Mouse (Mus musculus): ENCODE results near the gene Tfr2.
"Not testable (repeated sequence)": the region's sequence is repeated elsewhere in the genome, so short reads cannot be mapped to it uniquely, and the experiment has no call there.

Gene Tfr2

DNA sequence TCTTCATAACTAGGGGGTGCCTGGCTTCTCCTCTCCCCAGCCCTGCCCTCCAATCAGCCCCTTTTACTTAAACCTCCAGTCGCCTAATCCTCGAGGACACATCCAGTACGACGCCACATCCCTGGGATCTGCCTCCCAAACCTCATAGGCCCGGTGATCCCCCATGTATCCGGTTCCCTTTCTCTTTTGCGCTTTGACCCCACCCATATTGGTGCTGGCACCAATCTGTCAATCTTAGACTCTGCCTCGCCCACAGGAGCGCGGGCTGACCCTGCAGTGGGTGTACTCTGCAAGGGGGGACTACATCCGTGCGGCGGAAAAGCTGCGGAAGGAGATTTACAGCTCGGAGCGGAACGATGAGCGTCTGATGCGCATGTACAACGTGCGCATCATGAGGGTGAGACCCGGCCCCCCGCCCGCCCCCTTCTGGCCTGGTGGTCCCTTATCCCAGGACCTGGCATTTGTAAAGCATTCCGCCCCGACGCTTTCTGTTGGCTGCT, 14.1 kb downstream of the Tfr2 start:
- no peak for DNase-seq (ENCODE audit: low spot score in 2 of 2)

DNA sequence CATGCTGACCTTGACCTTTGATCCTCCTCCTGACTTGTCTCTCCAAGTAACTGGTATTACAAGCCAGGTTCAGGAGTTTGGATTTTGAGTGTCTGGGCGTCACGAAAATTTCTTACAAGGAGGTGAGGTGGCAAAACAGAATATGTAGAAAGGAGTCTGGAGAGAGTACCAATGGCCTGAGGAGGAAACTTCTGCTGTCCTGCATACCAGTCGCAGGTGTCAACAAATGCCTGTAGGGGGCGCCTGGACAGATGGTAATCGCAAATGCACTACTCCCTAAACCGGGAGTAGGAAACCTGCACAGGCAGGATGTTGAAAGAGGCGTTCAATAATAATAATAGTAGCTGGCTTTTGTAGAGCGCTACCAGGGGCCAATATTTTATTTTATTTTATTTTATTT, 15.3 kb downstream of the Tfr2 start:
- peak; percentile 52 to 65 for DNase-seq (ENCODE audit: low spot score in 2 of 2)

DNA sequence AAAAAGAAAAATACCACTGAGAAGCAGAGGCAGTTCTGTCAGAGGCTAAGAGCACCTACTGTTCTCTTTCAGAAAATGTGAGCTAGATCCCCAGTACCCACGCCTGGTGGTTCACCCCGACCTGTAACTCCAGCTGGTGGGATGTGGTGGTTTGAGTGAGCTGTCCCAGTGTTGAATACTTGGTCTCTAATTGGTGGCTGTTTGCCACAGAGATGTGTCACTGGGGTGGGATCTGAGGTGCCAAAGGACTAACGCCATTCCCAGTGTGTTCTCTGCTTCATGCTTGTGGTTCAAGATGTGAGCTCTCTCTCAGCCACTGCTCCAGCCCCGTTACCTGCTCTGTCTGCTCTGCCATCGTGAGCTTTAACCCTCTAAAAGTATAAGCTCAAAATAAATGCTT, 20.9 kb downstream of the Tfr2 start:
- no peak for DNase-seq (ENCODE audit: low spot score in 2 of 2)

DNA sequence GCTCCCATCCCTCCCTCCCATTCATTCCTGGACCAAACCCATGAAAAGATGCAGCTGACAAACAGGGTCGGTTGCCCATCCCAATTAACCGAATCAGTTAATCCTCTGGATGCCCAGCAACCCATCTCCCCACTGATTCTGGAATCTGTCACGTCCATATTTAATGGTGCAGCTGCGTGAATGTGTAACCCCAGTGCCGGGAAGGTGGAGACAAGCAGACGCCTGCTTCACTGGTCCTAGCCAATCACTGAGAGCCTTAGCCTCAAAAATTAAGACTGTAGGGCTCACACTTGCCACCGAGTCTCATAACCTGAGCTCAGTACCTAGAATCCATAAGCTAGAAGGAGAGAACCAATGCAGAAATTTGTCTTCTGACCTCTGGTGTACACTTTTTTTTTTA, 26.3 kb downstream of the Tfr2 start:
- DNase-seq (ENCODE audit: low spot score in 2 of 2): no peak

DNA sequence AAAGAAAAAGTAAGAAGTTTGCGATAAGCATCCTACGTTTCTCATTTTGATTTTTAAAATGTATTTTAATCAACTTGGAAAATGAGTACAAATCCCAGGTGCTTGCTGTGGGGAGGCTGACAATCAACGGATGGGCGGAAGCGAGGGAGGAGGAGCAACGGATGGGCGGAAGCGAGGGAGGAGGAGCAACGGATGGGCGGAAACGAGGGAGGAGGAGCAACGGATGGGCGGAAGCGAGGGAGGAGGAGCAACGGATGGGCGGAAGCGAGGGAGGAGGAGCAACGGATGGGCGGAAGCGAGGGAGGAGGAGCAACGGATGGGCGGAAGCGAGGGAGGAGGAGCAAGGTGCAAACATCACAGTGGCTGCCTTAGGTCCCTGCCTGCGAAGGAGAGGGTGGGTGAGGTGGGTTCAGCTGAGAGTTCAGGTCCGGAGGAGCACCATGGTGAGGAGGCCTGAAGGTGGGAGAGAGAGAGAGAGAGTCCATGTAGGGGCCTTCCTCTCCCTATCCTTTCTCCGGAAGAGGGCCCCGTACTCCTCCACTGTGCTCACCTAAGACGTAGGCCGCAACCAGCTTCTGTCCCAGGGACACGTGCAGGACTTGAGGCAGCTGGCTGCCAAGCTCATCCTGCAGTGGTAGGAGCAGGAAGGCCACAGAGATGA, 27.1 kb downstream of the Tfr2 start:
- no peak for DNase-seq (ENCODE audit: low spot score in 2 of 2)

DNA sequence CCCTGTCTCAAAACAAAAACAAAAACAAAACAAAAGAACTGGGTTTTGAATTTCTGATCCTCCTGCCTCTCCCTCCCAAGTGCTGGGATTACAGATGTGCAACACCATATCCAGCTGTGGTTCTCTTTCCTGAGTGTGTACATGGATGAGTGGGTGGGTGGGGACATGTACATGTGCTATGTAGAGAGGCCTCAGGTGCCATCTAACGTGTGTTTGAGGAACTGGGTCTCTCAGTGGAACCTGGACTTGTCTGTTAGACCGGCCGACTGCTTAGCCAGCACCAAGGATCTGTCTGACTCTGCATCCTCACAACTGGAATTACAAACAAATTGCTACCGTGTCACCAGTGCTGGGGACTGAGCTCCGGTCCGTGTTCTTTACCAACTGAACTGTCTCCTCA, 28.0 kb downstream of the Tfr2 start:
- no peak for DNase-seq (ENCODE audit: low spot score in 2 of 2)

DNA sequence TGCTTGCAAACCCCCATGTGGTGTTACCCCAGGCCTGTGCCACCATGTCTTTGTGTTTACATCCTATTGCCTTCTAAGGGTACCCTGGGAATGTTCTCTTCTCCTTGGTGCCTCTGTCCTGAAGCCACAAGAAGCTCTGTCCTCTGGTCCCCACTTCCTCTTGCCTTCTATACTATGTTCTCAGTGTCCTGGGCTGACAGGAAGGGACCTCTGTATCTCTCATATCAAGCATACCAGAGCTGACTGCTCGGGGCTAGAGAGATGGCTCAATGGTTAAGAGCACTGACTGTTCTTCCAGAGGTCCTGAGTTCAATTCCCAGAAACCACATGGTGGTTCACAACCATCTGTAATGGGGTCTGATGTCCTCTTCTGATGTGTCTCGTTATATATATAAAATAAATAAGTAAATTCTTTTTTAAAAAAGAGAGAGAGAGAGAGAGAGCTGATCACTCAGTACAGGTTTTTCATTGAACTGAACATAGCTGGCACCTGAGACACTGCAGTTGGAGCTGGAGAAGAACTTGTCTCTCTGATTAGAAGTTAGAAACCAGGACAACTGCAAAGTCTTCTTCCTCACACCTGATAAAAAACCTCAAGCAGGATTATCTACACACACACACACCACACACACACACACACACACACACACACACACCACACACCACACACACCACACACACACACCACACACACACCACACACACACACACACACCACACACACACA, 28.6 kb downstream of the Tfr2 start:
- no peak for DNase-seq (ENCODE audit: low spot score in 2 of 2)

DNA sequence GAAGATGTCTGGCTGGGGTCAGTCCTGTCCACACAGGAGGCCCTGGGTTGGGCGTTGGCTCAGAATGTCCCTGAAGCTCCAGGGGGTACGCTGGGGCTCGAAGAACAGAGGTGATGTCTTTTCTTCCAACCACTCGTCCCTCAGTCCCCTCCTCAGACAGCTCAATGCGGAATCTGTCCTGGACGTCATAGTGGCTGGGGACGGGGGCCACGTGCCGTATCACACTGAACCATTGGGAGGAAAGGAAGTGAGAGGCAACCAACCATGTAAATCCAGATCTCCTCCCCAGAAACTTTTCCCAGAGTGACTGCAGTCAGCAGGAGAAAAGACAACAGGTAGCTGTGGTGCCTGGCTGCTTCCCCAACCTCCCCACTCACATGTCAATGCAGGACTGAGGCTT, 30.0 kb downstream of the Tfr2 start:
- DNase-seq (ENCODE audit: low spot score in 2 of 2): no peak

DNA sequence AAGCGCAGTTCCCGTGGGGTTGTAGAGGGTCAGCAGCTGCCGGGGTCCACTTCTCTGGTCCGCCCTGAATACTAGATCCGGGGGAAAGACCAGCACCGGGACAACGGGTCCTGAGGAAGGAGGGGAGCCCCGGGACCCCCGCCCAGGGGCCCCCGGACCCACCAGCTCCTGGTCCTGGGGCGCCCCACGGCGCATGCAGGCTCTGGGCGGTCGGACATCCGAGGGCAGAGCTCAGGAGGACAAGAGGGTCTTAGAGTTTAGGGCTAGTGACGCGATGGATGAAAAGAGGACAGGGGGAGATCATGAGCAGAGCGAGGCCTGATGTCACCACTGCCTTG, 30.6 kb downstream of the Tfr2 start:
- no peak for DNase-seq (ENCODE audit: low spot score in 2 of 2)

DNA sequence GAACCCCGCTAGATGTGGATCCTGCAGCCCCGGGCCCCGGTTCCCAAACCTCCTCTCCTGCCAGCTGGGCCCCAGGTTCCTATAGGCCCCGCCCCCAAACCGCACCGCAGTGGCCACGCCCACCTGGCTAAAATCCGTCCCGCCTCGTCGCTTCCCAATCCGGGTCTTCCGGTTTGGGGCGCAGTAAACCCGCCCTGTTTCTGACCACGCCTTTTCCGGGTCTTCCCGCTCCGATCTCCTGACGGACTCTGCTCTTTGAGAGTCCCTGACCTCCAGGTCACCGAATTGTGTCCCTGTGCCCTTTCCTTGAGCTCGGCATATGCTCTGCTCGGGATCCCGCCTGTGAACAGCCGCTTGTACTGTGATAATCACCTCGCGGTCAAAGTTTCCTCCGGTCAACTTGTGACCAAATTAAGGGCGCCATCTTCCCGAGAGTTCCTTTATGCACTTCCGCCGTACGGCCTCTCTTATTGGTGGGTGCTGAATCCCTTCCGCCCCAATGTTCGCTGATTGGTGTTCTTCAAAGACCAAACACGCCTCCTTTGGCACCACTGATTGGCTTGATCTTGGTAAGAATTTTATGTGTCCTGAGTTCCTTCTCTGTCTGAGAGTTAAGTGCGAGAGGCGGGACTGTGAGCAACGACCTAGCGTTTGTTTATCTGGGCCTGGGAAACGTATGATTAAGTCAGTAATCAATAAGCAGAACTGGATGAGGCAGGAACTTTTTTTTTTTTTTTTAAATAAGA, 31.2 kb downstream of the Tfr2 start, which contains the start of gene Mospd3:
TSS of gene Mospd3 (minus strand) at position 440 of the 746 bp plus-strand sequence.
- peak; percentile 97 for DNase-seq (ENCODE audit: low spot score in 2 of 2)

DNA sequence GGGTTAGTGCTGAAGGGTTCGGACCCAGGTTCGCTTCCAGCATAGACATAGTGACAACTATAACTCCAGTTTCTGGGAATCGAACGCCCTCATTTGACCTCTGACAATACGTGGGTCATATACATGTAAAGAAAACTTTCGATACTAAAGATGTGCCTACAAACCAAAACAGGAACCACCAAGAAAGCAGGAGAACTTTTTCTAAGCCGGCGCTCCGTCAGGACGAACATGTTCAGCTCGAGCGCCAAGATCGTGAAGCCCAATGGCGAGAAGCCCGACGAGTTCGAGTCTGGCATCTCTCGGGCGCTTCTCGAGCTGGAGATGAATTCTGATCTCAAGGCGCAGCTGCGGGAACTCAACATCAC, 31.7 kb downstream of the Tfr2 start:
- DNase-seq (ENCODE audit: low spot score in 2 of 2): no peak

DNA sequence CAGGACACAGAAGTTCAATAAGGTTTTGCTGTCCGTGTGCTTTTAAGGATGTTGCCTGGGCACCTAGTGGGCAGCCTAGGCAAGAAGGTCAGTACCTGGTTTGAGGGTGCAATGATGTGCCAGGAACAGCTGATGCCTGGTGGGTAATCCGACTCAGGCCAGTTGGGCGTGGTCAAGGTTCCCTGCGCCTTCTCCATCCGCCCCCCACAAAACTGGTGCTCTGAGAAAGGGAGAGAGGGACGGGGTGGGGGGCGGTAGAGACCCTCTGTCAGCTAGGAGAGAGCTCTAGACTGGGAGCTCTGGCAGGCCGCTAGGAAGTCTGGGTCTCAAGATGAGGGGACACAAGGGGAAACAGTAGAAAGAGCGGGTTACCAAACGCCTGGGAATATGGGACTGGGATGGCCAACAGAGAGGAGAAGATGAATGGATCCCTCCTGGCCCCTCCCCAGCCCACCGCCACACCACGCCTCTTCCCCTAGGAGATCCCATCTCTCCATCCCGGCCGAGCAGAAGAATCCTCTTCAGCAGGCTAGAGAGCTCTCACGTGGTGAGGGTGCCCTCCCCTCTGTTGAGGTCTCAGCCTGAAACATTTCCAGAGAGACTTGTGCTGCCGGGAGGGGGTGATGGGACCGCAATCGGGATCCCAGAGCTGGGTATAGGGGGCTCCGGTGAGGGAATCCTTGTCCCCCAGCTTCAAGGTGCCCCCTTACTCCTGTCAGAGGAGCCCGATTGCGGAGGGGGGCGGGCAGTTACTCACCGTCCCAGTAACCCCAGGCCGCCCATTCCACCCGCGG, 38.4 kb downstream of the Tfr2 start:
- no peak for DNase-seq (ENCODE audit: low spot score in 2 of 2)

DNA sequence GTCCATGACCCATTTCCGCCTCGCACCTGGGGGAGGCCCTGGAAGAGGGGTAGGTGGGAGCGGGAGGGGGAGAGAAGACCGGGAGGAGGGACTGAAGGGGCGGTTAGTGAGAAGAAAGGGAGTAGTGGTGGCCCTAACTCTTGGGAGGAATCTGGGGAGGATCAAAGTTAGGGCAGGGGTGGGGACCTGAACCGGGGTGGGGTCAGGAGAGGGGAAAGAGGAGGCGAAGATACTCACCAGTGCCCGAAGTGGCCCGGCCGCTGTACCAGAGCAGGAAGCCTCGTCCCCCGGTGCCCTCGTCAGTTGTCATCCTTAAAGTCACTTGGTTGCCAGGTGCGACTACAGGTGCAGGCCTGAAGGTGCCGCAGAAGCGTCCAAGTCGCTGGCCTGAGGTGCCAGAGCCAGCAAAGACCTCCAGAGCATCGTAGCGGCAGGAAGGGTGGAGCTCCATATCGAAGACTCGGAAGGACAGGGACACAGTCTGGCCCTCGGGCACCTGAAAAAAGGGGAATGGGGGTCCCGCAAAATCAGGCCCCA, 39.1 kb downstream of the Tfr2 start:
- no peak for DNase-seq (ENCODE audit: low spot score in 2 of 2)

DNA sequence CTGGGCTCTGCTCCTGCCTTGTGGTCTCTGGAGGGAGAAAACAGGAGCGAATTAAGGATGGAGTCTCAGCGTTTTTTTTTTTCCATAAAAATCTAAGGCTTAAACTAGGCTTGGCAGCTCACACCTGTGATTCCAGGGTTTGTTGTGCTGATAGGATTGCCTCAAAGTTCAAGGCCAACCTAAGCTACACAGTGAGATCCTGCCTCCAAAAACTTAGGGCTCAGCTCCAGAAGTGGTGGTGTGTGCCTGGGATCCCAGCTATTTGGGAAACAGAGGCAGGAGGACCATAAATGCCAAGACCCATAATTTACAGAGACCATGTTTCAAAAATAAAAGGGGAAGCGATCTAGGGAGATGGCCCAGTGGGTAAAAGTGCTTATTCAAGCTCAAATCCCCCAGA, 39.7 kb downstream of the Tfr2 start:
- DNase-seq (ENCODE audit: low spot score in 2 of 2): no peak

DNA sequence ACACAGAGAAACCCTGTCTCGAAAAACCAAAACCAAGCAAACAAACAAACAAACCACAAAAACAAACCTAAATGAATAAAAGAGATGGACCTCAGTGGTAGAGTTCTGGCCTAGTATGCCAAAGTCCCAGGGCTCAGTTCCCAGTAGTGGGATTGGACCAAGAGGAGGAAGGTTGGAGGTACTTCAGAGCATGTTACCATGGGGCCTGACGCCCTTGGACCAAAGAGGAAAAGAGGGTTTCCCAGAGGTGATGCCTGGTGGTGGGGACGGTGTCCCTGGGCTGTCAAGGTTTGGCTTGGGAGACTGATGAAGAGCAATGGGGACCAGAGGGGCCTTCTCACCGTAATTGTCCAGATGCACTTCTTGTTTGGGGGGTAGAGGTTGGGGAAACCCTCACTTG, 40.4 kb downstream of the Tfr2 start:
- no peak for DNase-seq (ENCODE audit: low spot score in 2 of 2)

DNA sequence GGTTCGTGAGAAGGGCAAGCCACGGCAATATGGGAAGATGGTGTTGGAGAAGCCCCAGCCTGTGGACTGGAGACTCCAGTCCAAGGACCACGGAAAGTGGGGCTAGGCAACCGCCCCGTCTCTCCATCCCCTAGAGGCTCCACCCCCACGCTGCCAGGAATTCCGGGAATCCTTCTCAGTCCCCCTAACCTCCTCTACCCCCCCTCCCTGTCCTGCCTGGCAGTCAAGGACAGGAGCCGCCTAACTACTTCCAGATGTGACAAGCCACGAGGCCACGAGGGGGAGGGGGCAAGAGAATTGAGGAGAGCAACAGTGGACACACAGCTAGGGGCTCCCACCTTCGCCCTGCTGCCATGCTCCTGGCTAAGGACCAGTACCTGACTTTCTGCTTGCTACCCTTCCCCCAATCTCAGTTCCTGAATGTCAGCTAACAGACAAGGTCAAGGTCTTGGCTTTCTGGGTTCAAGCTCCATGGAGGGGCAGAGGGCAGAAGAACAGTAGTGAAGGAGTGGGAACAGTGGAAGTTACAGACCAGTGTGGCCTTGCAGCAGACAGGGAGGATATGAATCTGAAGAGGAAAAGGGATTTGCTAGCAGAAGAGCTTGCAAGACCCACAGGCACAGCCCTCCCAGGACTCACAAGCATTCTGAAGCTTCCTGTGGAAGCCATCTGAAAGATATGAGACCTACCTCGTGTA, 41.1 kb downstream of the Tfr2 start:
- no peak for DNase-seq (ENCODE audit: low spot score in 2 of 2)

DNA sequence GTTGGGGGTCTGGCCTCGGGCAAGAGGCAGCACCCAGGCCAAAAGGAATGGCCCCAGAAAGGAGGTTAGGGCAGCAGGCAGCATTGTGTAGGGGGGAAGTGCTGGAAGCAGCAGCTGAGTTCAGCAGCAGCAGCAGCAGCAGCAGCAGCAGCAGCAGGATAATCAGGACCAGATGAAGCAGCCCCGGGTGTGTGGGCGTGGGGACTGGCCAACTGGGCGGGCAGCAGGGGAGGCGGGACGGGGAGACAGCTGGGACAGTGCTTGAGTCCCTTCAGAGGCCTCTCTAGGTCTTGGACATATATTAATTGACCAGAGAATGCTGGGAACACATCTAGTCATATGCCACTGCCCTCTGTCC, 41.6 kb downstream of the Tfr2 start:
- DNase-seq (ENCODE audit: low spot score in 2 of 2): no peak

DNA sequence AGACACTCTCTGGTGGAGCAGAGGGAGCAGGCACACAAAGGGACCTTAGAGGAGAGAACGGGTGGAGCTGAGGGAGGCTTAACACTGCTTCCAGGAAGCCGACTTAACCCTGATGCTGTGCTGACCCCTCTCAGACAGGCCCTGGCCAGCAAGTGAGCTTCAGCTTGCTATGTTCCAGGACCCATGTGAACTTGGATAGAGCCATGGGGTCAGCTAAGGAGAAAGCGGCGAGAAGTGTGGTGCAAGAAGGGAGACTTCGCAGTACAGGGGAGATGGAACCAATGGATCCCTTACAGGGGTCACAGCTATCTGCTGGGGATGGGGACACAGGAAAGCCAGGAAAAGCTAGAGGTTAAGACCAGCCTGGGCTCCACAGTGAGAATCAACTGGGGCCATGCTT, 43.4 kb downstream of the Tfr2 start:
- no peak for DNase-seq (ENCODE audit: low spot score in 2 of 2)

DNA sequence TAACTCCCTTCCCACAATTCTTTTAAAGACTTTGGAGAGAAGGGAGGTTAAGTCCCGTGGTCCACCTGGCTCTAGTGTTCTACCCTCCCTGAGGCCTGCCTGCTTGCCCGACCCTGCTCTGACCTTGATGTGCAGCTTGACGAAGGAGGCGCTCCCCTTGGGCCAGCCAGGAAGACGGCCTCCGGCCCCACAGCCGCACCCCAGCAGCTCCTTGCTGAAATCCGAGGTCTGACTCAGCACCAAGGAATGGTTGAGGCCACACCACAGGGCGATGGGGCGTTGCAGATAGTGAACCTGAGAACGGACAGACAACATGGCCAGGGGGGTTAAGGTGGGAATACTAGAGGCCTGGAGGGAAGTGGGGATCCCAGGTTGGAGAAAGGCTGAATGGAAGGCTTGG, 43.9 kb downstream of the Tfr2 start, which contains the start of gene Pcolce:
TSS of gene Pcolce (minus strand) at position 235 of the 400 bp plus-strand sequence.
- DNase-seq (ENCODE audit: low spot score in 2 of 2): no peak

DNA sequence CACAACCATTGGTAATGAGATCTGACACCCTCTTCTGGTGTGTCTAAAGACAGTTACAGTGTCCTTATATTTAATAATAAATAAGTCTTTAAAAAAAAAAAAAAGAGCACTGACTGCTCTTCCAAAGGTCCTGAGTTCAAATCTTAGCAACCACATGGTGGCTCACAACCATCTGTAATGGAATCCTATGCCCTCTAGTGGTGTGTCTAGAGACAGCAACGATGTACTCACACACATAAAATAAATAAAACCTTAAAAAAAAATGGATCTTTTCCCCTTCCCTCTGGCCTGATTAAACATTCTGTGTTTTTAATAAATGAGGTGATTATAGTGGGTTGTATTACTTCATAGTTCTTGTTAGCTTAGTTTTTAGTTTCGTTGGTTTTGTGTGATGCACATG, 45.3 kb downstream of the Tfr2 start:
- DNase-seq (ENCODE audit: low spot score in 2 of 2): not testable (repeated sequence)

DNA sequence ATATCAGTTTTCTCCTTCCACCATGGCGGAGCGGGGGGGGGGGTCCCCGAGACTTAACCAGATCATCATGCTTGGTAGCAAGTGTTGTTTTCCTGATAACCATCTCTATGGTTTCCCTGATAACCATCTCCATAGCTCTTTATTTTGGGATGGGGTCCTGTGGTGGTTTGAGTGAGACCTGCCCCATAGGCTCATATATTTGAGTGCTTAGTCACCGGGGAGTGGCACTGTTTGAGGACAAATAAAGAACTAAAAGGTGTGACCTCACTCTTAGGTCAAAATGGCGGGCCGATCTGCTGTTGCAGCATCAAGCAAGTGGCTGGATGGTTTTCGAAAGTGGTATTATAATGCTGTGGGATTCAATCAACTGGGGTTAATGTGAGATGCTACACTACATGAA, 45.7 kb downstream of the Tfr2 start:
- DNase-seq (ENCODE audit: low spot score in 2 of 2): no peak

All from spleen, postnatal 14 days (tissue).